Mouse (Mus musculus) G1E (cell line): ENCODE data around the gene Mpeg1. TPM values are rescaled to one million over a fixed set of nuclear protein-coding genes. Genes with fewer than 3 reads are reported as not detected.

Experiments used
- ATAC-seq: 2 replicates; pipeline ENCODE4 v1.8.0; 2016; ENCODE audit warnings: mild to moderate bottlenecking; ENCODE audit not compliant: insufficient number of reproducible peaks, poor library complexity, low FRiP score, severe bottlenecking; ENCODE audit errors: extremely low read depth
- DNase-seq: peaks from one replicate; pipeline ENCODE4 v3.0.0; 2012; ENCODE audit warnings: low spot score
- H3K27me3 ChIP-seq: 2 replicates; pipeline ENCODE4 v1.6.1; 2012; ENCODE audit warnings: mild to moderate bottlenecking, low read length, inconsistent platforms; ENCODE audit not compliant: insufficient read depth
- H3K36me3 ChIP-seq: replicated peaks from 2 replicates; pipeline ENCODE3; 2012; ENCODE audit warnings: mild to moderate bottlenecking, inconsistent platforms
- H3K4me1 ChIP-seq: 2 replicates; pipeline ENCODE4 v1.6.1; 2012; ENCODE audit warnings: low read depth, low read length, inconsistent platforms, mixed read lengths; ENCODE audit not compliant: insufficient read depth
- H3K4me3 ChIP-seq: 2 replicates; pipeline ENCODE4 v1.5.1; 2012; ENCODE audit warnings: low read depth, mild to moderate bottlenecking, inconsistent platforms, low read length, moderate library complexity, mixed read lengths
- H3K9me3 ChIP-seq: replicated peaks from 2 replicates; pipeline ENCODE4 v1.6.1; 2012; ENCODE audit warnings: inconsistent platforms
- CTCF ChIP-seq: IDR thresholded peaks from 2 replicates; pipeline ENCODE4 v1.5.1; 2012; ENCODE audit warnings: low read depth, low read length, inconsistent platforms, mixed read lengths
- GATA1 ChIP-seq: IDR thresholded peaks from 2 replicates; pipeline ENCODE4 v1.6.1; 2012; ENCODE audit warnings: borderline replicate concordance, low read length, inconsistent platforms, mixed read lengths
- GATA2 ChIP-seq: IDR thresholded peaks from 2 replicates; pipeline ENCODE4 v1.6.1; 2012; ENCODE audit warnings: low read depth, low read length, inconsistent platforms, borderline replicate concordance
- POLR2AphosphoS5 ChIP-seq: IDR thresholded peaks from 2 replicates; pipeline ENCODE4 v1.6.1; 2012; ENCODE audit warnings: low read depth, low read length, inconsistent platforms; ENCODE audit not compliant: insufficient replicate concordance
- TAL1 ChIP-seq: conservative IDR thresholded peaks from 2 replicates; pipeline ENCODE4 v1.6.1; 2012; ENCODE audit warnings: low read depth, low read length, inconsistent platforms, mixed read lengths
- polyA plus RNA-seq: library from polyadenylated mRNA; stranded (reverse); fragments of >175 nt; gene quantifications from 2 replicates; pipeline ENCODE4 v1.2.3, GENCODE M21; 2012
- total RNA-seq, 2 experiments: library from RNA; stranded (forward) in 1 of 2; stranded (reverse) in 1 of 2; fragments of 200-1000 nt in 1 of 2; fragments of >200 nt in 1 of 2; fragmentation: Nextera tagmentation in 1 of 2; gene quantifications; 2 replicates each; pipeline ENCODE4 v1.2.3; 2014 to 2017

Gene Mpeg1
- total and polyA plus RNA-seq, 3 experiments: 0.22 TPM; not detected in 2

DNA sequence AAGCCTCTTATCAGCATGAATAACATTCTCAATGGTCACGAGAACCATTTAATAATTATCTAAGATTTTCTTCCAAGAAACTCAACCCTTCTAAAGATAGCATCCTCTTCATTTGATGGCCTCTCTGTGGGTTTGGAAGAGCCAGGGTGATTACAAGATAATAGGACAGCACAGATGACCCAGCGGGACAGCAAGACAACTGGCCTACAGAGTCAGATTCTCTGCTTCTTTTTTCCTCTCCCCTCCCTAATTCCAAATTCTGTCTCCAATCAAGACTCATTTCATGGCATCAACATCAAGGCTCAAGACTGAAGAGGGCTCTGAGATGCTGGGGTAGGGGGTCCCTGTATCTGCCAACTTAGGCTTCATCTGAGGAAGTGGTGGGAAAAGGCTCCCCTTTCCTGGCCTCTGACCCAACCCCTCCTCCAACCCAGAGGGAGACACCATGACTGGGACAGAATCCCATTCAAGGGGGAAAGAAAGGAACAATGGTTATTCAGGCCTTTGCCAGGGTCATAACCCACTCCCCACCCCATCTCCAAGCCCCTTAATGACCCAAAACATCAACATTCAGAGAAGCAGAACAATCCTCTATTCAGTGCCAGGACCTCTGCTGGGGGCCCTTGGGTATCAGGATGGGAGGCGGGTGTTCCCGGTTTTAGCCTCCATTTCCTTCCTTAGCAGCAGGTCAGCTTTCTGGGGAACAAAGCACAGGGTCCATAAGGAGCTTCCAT, 33.0 kb downstream of the Mpeg1 start:
- DNase-seq: no peak
- H3K27me3 ChIP-seq: no peaks in the 10 kb centered on the region; the same call in 1 of the 2 replicates
- TF ChIP-seq CTCF: no peak
- TF ChIP-seq TAL1: no peak
- TF ChIP-seq GATA1: no peak
- no peak for TF ChIP-seq POLR2AphosphoS5
- no peak for TF ChIP-seq GATA2
- H3K9me3 ChIP-seq: no peaks in the 10 kb centered on the region
- H3K4me1 ChIP-seq: no peaks in the 10 kb centered on the region; the same call in 1 of the 2 replicates
- no peak overlapping the region for H3K4me3 ChIP-seq
- no peak for ATAC-seq
- H3K36me3 ChIP-seq: no peaks in the 10 kb centered on the region

DNA sequence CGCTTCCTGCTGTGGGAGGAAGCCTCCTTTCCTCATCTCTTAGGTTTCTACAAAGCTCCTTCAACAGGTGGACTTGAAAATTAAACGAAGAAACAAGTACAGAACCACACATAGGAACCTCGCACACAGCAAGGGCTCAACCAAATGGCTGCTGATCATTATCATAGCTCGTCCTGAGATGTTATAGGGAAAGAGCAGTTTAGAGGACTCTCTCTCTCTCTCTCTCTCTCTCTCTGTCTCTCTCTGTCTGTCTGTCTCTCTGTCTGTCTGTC, 33.5 kb downstream of the Mpeg1 start:
- Histone ChIP-seq H3K4me3 (no peak overlapping the region), H3K27me3 (no peaks in the 10 kb centered on the region; the same call in 1 of the 2 replicates), H3K4me1 (no peaks in the 10 kb centered on the region; the same call in 1 of the 2 replicates), H3K36me3 (no peaks in the 10 kb centered on the region), H3K9me3 (no peaks in the 10 kb centered on the region)
- TF ChIP-seq GATA2 (no peak), GATA1 (no peak), CTCF (no peak), TAL1 (no peak), POLR2AphosphoS5 (no peak)
- DNase-seq (no peak), ATAC-seq (no peak)

DNA sequence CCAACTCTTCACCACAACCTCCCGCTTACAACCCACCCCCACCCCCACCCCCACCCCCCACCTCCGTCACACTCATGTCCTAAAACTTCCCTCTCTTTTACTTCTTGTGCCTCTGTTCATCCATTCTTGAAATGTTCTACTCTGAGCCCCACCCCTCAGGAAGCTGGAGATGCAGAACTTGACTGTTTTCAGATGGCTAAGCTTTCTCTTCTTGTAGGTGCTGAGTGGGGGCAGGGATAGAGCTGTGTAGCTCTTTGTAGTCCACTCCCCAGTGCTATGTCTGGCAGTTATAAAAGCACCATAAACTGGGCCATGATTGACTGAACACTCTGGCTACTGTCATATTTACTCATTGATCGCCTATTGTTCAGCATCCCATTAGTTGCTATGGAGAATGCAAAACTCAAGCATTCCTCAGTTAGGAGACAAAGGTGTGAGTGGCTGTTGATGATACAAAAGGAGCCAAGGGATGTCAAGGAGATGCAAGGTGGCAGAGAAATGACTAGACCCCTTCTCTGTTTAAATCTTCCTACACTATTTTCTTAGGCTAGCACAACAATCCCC, 34.5 kb downstream of the Mpeg1 start:
- H3K4me1 ChIP-seq: no peaks in the 10 kb centered on the region; the same call in 1 of the 2 replicates
- ATAC-seq: no peak

DNA sequence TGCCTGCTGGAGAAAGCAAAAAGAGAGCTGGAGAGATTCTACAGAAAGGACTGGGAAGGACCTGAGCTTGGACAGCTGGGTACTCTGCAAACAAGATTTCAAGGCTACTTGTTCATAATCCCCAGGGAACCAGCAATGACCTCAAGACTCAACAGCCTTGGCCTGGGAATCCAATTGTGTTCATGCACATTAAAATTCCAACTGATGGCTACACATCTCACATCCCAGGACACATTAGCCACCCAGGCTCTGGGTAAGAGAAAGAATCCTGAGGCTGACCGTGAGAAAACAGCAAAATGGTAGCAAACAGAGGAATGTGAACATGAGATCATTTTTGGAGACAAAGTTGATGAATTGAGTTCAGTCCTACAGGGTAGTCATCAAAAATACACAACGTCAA, 35.7 kb downstream of the Mpeg1 start:
- no peak for ATAC-seq

More for the DNA sequence above, 34.5 kb downstream of the Mpeg1 start:
- Histone ChIP-seq H3K9me3 (no peaks in the 10 kb centered on the region), H3K4me3 (no peak overlapping the region), H3K36me3 (no peaks in the 10 kb centered on the region), H3K27me3 (no peaks in the 10 kb centered on the region; the same call in 1 of the 2 replicates)
- DNase-seq: no peak
- TF ChIP-seq GATA1: no peak
- TF ChIP-seq CTCF: no peak
- TF ChIP-seq TAL1: no peak
- no peak for TF ChIP-seq POLR2AphosphoS5
- TF ChIP-seq GATA2: no peak

DNA sequence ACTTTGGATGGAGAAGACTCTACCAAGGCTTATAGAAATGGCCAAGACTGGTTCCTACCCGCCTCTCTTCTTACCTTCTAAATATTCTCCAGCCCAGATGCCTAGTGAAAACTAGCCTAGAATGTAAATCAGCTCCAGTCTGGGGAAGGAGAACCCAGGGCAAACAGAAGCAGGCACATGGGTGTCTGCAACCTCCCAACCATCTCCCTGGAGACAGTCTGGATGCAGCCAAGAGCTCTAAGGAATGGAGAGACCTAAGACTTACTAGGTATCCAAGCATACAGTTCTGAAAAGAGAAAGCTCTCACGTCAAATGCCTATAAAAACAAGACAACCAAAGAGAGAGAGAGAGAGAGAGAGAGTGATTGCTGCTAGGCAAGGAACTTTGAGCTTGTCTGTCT, 37.3 kb downstream of the Mpeg1 start:
- H3K36me3 ChIP-seq: no peaks in the 10 kb centered on the region
- TF ChIP-seq TAL1 (no peak), GATA2 (no peak), POLR2AphosphoS5 (no peak), GATA1 (no peak), CTCF (no peak)
- H3K9me3 ChIP-seq: peaks cover 13% of the 10 kb centered on the region
- ATAC-seq (no peak), DNase-seq (no peak)
- no peaks in the 10 kb centered on the region for H3K27me3 ChIP-seq
- H3K4me3 ChIP-seq: no peak overlapping the region
- H3K4me1 ChIP-seq: no peaks in the 10 kb centered on the region; the same call in 1 of the 2 replicates

More for the DNA sequence above, 35.7 kb downstream of the Mpeg1 start:
- H3K4me3 ChIP-seq: no peak overlapping the region
- H3K36me3 ChIP-seq: no peaks in the 10 kb centered on the region
- H3K4me1 ChIP-seq: no peaks in the 10 kb centered on the region; the same call in 1 of the 2 replicates
- DNase-seq: no peak
- TF ChIP-seq POLR2AphosphoS5: no peak
- no peak for TF ChIP-seq TAL1
- no peak for TF ChIP-seq CTCF
- TF ChIP-seq GATA2: no peak
- no peak for TF ChIP-seq GATA1
- no peaks in the 10 kb centered on the region for H3K27me3 ChIP-seq
- H3K9me3 ChIP-seq: peaks cover 5% of the 10 kb centered on the region

DNA sequence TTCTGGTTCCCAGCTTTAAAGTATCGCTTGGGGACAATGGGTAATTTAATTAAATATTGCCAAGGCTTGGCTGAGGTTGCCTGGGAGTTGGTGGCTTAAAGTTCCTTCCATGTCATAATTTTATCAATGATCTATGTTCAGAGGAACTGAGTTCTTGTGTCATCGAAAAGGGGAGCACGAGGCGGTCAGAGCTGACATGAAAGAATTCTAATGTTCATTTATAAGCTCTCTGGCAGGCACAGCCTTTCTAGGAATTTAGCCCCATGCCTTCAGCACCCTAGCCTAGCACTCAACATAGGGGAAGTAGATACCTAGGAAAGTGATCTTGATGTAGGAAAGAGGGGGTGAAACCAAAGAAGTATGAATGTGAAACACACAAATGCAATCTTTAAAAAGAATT, 37.7 kb downstream of the Mpeg1 start:
- Histone ChIP-seq H3K9me3 (peaks cover 13% of the 10 kb centered on the region), H3K27me3 (no peaks in the 10 kb centered on the region), H3K4me1 (no peaks in the 10 kb centered on the region; the same call in 1 of the 2 replicates), H3K4me3 (no peak overlapping the region), H3K36me3 (no peaks in the 10 kb centered on the region)
- DNase-seq (no peak), ATAC-seq (no peak)
- TF ChIP-seq GATA1: no peak
- no peak for TF ChIP-seq POLR2AphosphoS5
- no peak for TF ChIP-seq CTCF
- no peak for TF ChIP-seq GATA2
- TF ChIP-seq TAL1: no peak
